In the genomic region with DNA sequence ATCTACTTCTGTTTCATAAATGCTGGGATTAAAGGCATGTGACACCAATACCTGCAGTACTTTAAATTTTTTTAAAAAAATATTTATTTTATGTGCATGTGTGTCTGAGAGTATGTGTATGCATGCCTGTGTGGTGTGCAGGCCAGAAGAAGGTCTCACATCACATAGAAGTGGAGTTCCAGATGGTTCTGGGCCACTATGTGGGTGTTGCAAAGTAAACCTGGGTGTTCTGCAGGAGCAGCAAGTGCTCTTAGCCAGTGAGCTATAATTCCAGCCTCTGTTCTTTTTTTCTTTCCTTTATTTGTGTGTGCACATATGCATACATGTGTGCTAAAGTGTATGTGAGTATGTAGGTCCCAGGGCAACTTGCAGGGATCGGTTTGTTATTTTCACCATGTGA, we compare ENCODE assay signal across 18 mouse cellular contexts.
"Had no signal": no experiment of that assay in that cellular context is flagged by ENCODE, and none has a peak within 500 bp of the region (broad histone marks: within the 10 kb centered on the region; RNA-seq: fewer than 3 reads in every experiment).

No protein-coding gene starts in this region.

- H3K4me1 ChIP-seq: midbrain, embryonic 10.5 days had no signal

- H3K4me2 ChIP-seq: lung, embryonic 14.5 days; neural tube, embryonic 13.5 days; neural tube, embryonic 15.5 days had no signal

- H3K27me3 ChIP-seq: neural tube, embryonic 13.5 days; neural tube, embryonic 15.5 days had no signal

- H3K27ac ChIP-seq: liver, embryonic 14.5 days; midbrain, embryonic 10.5 days; neural tube, embryonic 13.5 days; neural tube, embryonic 15.5 days had no signal

- H3K36me3 ChIP-seq: neural tube, embryonic 13.5 days; neural tube, embryonic 15.5 days had no signal

- H3K9ac ChIP-seq: liver, embryonic 14.5 days; lung, embryonic 14.5 days; neural tube, embryonic 13.5 days; neural tube, embryonic 15.5 days had no signal

- DNase-seq: lung, adult 18-20 months; lung, embryonic 14.5 days; lung, postnatal 10 days; lung, postnatal 4 days; midbrain, embryonic 14.5 days; retina, postnatal 1 day; right cerebral cortex, postnatal 14 days; right cerebral cortex, postnatal 4 days; spleen, adult 18-20 months; thymus, adult 18-20 months; thymus, postnatal 14 days; thymus, postnatal 36 days had no signal

- ATAC-seq: midbrain, embryonic 16.5 days had no signal

- H3K9me3 ChIP-seq: midbrain, embryonic 10.5 days; neural tube, embryonic 13.5 days; neural tube, embryonic 15.5 days had no signal

- H3K4me3 ChIP-seq: midbrain, embryonic 10.5 days; myocyte; neural tube, embryonic 13.5 days; neural tube, embryonic 15.5 days had no signal
